Mouse (Mus musculus) adrenal gland, adult 8-10 months (tissue): ENCODE measurements around the gene Gan. TPM values are rescaled to one million over a fixed set of nuclear protein-coding genes. Genes with fewer than 3 reads are reported as not detected.

Source experiments
- DNase-seq: peaks from one replicate; pipeline ENCODE4 v3.0.0; 2022
- total RNA-seq, 4 experiments: library from RNA; stranded (reverse); gene quantifications; 2 replicates each; pipeline ENCODE4 v1.2.4; 2022

Gan gene
- total RNA-seq: 10 to 100 TPM; 12.2 to 17.4 (median 13.8) TPM

DNA sequence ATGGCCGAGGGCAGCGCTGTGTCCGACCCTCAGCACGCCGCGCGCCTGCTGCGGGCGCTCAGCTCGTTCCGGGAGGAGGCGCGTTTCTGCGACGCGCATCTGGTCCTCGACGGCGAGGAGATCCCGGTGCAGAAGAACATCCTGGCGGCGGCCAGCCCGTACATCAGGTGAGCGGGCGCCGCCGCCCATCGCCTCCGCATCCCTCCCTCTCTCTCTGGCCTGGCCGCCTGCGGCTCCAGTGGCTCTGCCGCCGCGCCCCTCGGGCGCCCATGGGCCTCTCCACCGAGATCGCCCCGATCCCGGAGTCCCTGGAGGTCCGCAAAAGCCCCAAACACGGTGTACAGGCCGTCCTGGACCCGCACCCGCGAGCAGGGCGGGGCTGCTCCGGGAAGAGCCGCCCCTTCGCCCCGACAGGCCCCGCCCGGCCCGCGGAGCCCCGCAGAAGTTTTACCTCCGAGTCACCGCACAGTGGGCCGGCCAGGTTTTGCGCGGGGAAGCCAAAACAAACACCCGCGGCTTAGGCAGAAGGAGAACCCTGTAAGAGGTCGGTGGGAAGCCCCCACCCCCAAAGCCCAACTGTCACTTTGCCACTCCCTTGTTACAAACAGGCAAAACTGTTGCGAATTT lies at the start of gene Gan:
Gene Gan, plus strand, starts transcription at position 1 of the 627 bp plus-strand sequence.
- DNase-seq: peak; percentile 27

DNA sequence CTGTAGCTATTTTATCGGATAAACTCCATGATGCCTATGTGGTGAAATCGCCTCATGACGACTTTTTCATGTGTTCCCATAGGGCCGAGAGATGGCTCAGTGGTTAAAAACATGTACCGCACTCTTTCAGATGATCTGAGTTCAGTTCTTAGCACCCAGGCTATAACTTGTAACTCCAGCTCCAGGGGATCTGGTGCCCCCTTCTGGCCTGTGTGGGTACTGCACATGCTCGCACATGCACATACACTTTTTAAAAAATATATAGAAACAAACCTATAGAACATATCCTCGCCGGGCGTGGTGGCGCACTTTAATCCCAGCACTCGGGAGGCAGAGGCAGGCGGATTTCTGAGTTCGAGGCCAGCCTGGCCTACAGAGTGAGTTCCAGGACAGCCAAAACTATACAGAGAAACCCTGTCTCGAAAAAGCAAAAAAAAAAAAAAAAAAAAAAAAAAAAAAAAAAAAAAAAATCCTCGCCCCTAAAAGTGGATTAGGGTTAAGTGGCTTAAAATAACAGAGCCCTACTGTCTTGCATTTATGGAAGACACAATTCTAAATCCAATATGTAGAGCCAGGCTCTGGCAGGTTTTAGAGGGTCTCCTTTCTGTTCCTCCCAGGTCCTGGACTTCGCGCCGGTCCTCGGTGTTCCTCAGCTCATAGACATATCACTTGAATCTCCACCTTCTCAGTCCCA lies 48.8 kb upstream of the Gan start:
- DNase-seq: no peak

DNA sequence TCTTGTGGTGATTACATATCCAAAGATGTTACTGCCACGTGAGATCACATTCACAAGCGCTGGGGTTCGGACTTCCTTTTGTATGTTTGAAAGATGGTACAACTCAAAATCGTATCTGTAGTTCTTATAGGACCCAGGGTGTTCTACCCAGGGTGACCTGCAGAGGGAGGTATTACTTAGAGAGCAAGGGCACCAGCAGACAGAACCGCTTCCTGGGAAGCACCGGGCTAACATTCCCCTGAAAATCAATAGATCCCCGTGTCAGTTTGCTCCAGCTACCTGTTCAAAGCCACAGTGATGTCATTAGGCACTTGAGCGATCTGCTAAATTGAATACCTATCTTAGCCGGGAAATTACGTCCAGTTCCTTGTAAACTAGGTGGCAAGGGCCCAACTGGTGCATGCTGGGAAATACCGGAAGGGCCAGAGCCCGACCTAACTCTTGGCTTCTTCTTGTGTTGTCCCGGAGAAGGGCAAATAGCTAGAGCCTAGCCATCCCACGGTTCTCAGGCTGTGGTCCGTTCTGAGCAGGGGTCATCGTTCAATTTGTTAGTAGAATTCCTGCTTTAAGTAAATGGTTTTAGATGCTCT lies 48.0 kb upstream of the Gan start:
- peak; percentile 41 for DNase-seq

DNA sequence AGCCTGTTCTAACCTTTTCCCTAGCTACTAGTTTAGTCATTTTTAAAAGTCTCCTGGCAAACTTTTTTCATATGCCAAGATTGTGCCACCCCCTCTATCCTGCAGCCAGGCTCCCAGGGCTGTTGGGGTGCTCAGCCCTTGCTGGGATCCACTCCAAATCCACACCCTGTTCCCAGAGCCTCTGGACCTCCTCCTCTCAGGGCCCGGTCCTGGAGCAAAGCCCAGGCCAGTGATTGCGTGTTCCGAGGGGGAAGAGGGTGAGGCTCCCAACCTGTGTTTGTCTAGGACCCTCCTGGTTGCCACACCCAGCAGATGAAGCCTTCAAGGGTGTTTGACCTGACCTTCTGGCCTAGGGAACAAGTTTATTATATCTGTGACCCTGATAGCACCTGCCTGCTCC lies 46.3 kb upstream of the Gan start:
- DNase-seq: no peak

DNA sequence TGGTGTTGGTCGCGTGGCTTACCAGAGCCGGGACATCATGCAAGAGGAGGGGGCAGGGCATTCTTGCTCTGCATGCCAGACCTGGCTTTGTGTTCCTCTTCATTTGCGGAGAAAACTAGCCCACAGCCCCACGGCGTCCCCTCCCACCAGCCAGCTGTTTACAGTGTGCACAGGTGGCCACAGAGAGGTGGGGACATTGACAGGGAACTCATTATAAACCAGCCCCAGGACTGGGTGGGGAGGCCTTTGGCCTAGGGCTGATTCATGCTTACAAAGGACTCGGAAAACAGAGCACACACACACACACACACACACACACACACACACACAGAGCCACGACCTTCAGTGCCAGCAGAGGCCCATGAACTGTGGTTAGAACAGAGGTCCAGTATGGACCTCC lies 45.7 kb upstream of the Gan start:
- DNase-seq: no peak

DNA sequence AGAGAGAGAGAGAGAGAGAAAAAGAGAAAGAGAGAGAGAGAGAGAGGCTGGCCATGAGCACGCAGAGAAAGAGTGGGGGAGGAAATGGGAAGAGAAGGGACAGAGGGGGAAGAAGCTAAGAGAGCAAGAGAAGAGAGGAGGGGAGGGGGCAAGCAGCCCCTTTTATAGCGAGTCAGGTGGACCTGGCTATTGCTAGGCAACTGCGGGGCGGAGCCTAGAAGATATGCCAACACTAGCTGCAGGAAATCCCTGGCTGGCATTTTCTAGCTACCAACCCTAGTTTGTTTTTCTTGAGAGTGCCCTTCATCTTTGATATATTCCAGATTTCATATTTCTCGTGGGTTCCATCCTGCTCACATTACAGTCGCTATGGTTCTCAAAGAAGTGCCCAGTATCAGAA lies 42.8 kb upstream of the Gan start:
- no peak for DNase-seq

DNA sequence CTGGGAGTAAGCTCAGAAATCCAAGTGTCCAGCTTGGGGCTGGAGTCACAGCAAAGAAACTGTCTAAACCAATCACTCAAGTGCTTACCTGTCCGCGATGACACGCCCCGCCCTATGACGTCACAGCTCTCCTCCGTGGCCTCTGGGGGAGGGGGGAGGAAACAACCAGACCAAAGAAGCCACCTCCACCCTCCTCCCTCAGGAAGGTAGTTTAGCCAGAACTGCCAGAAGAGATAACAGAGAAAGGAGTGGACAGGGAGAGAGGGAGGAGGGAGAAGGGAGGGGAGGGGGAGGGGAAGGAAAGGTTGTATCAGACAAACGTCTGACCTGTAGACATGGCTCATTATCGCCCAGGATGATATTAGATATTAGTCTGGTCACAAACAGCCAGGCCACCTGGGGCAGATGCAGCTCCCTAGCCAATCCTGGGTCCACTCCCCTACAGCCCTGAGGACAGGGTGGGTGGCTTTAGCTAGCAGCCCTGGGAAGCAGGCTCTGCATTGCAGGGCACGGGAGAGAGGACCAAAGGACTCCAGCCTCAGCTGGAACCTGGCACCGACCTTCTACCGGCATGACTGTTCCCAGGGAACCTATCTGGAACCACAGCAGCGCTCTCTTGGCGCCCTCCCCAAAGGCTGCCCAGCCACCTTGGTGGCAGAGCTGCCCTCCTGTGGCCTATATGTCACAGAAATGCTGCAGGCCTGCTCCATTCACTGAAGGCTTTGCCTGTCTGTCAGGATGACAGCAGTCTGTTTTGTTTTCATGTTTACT lies 42.1 kb upstream of the Gan start:
- DNase-seq: no peak

DNA sequence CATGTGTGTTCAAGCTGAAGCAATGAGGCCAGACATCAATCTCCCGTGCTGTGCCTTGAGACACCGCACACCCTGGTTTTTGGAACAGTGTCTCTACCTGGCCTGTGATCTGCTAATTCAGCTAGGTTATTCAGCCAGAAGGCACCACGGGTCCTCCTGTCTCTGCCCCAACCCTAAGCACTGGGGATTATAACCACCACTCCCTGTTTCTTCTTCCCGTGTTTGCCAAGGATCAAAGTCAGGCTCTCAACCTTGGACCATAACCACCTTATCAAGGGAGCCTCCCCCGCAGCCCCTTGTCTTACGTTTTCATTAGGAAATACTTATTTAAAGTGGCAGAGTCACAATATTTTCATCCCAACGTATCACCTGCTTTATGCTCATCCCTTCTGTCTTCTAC lies 41.4 kb upstream of the Gan start:
- DNase-seq: no peak

DNA sequence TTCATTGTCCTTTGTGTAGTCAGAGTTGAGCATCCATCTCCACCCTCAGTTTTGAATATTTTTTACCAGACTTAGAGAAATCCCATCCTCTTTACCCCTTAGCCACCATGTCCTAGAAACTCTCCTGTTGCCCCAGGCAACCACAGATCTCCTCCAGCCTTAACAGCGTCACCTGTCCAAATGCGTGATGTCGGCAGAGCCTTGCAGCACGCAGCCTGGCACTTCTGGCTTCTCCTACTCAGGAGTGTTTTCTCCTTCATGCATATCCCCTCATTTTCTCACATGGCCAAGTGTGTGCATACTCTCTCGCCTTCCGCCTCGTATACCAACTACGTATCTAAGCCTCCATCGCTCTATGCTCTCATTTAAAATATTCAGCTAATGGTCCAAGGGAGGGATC lies 39.5 kb upstream of the Gan start:
- DNase-seq: no peak

DNA sequence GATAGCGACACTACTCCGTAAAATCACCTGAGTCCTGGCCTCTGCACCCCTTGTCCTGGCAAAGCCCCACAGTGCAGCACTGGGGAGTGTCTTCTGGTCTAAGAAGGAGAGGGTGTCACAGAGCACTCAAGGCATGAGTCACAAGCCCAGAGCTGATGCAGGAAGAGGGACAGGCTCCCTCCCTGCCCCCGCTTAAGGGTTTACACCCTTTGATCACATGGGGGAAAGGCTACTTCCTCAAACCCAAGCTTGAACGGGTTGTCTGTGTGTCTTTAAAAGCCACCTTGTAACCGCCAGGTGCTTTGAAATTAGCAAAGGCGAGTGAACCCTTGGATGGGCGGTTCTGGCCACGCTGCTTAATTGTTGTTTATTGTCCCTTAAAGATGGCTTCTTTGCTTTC lies 36.7 kb upstream of the Gan start:
- DNase-seq: no peak

DNA sequence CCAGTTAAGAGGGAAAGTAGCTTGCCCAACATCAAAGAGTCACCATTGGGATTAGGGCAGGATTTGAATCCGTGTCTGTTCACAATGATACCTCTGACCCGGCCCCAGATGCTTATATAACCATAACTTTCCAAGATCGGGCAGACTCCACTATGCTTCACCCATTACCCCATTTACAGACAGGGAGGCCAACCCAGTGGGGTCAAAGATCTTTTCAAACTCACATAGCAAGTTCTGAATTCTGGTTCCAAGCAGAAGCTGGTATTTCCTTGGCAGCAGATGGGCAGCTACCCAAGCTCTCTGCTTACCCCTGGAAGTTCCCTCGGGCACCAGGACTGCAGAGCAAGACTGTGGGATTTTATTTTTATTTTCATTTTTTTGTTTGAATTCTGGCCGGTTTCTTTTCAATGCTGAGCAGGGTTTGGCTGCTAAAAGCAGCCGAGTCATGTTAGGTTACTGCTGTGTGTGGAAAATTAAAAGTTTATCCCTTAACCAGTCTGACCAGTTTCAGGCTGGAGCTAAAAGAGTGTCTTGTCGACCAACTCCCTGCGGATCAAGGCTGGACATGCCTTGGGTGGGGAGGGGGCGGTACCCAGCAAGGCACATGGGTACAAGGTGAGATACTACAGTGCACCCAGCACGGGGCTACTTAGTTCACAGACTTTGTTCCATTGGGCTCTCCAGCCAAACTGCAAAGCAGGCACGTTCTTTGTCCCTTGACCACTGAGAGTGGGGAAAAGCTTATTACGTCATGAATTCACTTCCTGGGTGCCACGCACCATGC lies 33.9 kb upstream of the Gan start:
- DNase-seq: no peak

DNA sequence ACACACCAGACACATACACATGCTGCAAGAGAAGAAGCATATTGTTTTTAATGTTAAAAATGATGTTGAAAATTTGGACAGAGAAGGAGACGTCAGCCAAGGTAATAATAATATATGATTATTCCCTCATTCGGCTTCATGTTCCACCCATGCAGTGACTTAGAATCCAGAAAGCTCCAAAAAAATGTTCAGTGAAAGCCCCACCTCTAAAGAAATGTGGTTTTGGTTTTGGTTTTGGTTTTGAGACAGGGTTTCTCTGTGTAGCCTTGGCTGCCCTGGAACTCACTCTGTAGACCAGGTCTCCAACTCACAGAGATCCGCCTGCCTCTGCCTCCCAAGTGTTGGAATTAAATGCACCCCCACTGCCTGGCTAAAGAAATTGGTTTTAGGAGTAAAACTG lies 32.1 kb upstream of the Gan start:
- DNase-seq: no peak

DNA sequence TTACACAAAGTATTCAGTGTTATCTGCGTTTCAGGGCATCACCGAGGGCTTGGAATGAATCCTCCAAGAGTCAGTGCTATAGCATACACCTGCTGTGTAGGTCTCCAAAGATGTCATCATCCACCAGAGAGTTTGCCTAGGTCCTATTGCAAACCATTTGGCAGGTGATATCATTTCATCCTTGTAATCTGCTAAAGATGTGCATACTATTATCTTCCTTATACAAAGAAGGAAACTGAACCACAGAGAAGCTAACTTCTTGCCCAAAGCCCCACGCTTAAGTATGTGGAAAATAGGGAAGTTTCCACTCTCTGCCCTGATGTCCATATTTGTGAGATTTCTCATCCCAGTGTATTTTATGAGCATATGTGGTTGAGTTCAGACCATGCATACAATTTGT lies 31.5 kb upstream of the Gan start:
- DNase-seq: no peak

DNA sequence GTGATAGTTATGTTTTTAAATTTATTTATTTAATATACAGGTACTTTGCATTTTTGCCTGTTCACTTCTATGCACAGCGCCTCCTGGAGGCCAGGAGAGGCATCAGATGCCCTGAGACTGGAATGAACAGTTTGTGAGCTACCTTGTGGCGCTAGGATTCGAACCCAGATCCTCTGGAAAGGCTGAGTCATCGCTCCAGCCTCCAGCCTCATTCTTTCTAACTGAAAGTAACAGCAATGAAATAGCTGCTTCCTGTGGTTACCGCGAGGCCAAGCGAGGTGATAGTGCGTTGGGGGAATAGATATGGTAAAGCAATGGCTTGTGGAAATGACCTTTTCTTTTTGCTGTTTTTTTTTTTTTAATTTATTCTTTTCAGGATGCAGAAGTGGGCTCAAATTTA lies 30.9 kb upstream of the Gan start:
- DNase-seq: no peak

DNA sequence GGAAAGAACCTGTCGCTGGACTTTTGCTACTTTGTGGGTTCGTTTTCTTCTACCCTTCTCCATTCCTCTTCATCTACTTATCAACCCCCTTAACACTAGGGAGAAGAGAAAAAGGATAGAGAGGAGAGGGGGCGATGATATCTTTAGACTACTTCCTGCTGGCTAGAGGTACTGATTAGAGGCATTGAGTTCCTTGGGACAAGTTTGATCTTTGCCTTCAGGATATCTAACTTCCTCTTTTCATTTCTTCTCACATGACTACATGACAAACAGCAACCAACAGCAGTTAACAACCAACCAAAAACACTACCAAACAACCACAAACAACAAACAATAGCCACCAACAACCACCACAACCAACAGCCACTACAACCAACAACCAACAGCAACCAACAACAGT lies 24.2 kb upstream of the Gan start:
- DNase-seq: no peak

DNA sequence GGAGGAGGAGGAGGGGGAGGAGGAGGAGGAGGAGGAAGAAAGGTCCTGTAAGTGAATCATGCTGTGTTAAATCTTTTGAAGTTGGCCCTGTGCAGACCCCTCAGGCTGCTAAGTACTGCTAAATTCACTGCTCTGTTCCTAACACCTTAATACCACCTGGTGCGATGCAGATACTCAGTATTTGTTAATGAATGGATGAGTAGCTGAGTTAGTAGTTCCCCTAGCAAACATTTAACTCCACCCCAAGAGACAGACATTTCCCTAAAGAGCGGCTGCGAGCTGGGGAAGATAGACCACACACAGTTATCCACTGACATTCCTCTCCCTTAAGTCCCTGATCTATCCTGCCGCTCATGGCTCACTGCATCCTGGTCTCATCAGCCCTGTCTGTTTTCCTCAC lies 21.6 kb upstream of the Gan start:
- DNase-seq: no peak

DNA sequence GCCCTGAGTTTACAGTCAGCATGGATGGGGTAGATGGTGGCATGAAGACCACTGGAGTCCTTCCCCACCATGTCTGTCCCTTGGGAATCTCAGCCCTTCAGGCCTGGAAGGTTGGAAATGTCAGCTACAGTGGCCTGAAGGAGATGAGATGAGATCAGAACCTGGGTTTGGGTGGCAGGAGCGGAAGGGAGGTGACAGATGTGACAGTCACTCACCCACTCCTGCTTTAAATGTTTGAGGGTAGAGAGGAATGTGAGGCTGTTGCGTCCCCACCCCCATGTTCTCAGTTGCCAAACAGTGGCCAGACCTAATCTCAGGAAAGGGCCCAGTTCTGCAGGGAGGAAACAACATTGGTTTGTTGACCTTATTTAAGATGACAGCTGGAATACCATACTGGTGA lies 21.2 kb upstream of the Gan start:
- no peak for DNase-seq

DNA sequence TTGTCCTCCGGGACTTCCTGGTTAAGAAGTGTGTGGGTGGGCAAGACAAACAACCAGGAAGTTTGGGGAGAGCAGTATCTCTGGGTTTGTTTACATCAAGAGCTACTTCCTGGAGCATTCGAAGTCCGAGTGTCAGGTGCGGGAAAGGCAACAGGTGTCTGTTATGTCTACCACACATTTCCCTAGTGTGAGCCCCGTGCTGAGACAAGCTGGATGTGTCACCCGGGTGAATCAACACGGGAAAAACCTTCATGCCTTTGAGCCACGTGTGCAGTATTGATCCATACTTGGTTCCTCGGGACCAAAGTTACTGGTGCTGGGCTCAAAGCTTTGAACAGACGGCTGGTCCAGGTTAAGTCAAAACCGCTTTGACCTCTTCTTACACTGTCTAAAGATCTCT lies 20.6 kb upstream of the Gan start:
- DNase-seq: no peak

DNA sequence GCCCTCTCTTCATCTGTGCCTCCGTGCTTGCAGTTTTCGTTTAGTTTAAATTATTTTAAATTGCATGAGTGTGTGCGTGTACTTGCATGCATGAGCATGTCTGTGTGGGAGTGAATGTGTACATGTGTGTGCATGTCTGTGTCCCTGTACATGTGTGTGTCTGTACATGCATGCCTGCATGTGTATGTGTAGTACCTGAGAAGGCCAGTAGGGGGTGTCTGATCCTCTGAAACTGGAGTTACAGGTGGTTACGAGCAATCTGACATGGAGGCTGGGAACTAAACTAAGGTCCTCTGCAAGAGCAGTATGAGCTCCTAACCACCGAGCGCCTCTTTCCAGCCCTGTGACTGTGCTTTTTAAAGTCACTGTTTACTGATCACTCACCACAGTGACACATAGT lies 9.4 kb upstream of the Gan start:
- DNase-seq: no peak

DNA sequence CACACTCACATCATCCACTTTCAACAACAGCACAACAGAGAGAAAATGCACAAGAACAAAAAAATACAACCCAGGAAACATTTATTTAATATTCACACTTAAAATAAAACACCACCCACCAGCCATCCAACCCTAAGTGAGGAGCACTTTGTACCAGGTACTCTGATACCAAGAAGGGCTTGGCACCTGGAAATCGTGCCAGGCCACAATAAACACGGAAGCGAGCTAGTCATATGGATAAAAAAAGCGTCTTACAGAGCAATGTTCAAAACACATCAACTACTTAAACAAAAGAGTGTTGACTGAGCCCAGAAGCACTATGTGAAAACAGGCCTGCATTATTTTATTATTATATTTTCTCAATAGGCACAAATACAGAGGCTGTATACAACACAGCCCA lies 1.8 kb upstream of the Gan start:
- DNase-seq: no peak

DNA sequence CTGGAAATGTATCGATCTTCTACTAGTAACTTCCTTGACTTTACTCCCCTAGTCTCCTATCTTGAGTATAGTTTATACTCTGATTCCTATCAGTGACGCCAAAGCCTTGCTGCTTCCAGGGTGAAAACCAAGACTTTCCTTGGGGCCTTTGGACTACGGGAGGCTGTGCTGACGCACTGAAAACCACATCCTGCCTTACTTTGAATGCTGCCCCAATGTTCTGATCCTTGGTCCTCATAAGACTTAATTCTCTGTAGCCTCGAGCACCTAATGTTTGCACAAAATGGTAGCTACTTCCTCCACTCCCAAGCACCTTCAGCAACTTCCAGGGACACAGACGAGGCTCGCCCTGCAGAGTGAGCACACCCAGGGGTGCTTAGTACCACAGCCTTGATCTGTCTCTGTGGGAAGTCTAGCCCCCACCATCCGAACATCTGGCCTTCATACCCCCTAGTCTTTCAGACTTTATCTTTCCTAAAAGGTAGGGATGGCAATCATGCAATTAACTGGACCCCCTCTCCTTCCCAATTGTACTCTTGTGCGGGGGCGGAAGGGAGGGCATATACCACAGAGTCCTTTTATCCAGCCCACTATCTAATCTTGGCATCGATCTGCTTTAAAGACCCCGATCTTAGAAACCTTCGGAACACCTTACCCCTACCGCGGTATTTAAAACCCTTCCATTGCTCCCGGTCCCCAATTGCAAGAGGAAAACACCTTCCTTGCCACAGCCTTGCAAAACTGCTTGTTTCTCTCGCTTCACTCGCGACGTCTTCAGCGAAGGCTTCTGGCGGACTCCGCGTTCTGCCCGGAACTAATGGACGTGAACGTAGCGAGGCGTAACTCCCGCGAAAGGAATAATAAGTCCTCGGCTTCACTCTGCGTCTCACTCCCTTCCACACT lies 818 bp upstream of the Gan start:
- DNase-seq: no peak

DNA sequence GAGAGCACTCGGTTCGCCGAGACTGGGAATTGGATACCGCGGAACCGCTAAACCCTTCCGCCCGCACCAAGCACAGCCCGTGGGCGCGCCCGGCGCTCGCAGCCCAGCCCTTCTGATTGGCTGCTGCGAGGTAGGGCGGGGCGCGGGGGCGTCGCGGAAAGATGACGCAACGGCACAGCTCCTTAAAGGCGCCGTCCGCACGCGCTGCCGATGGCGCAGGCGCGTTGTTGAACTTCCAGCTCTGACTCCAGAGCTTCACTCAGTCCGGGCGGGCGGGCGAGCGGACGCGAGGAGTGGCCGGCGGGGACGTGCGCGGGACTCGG lies 205 bp upstream of the Gan start:
- DNase-seq: peak; percentile 94
